Mouse (Mus musculus) layer of hippocampus, adult 11-12 months (tissue): ENCODE results near the gene Chordc1.
"Not testable (repeated sequence)": the region's sequence is repeated elsewhere in the genome, so short reads cannot be mapped to it uniquely, and the experiment has no call there.

Experiments used
- DNase-seq: peaks from one replicate; pipeline ENCODE4 v3.0.0; 2022; ENCODE audit warnings: low spot score

The Chordc1 gene

DNA sequence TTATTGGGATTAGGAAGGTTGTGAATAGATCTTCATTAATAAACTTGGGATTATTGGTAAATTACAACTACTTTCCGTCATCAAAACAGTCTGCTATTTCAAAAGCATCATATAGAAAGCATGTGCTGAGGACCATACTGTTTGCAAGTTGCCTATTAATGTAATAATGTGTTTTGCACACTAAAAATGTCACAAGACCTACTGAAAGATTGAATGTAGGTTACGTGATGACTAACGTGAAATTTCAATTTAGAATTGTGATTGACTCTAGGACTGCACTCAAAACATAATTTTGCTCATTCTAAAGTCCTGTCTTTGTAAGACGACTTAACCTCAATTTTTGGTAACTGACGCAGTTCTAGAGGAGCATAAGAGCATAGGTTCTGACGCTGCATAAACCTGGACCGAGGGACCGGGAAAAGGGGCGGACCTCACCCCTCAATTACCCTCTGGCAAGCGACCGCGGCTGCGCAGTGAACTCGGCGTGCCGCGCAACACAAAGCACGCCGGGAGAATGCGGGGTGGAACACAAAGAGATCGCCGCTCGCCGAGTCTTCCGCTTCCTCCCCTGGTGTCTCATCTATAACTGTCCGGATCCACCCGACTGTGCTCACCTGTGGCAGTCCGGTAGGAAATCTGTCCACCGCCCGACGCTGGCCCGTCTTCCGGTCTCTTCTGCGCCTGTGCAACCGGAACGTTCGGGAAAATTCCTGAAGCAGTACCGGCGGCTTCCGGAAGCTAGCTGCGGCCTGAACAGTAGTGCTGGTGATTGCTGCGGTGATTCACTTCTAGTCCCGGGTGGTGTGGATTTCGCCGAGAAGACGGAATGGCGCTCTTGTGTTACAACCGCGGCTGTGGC lies at the start of gene Chordc1:
TSS of gene Chordc1 (plus strand) at position 555 of the 859 bp plus-strand sequence.
- peak; percentile 96 for DNase-seq

DNA sequence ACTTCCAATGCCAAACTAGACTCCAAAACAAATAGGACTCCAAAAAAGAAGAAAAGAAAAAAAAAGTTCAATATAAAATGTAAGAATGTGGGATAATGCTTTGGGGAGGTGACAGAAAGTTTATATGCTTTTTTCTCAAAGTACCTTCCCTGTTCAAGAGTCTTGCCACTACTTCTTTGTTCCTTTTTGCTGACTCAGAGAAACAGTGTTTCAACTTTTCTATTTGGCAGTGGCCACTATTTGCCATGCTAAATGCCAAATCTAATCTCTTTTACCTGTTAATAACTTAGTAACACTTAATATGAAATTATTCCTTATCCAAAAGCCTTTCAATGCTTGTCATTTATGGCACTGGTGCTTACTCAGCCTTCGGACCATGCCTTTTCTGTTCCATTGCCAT lies 16.0 kb upstream of the Chordc1 start:
- no peak for DNase-seq

DNA sequence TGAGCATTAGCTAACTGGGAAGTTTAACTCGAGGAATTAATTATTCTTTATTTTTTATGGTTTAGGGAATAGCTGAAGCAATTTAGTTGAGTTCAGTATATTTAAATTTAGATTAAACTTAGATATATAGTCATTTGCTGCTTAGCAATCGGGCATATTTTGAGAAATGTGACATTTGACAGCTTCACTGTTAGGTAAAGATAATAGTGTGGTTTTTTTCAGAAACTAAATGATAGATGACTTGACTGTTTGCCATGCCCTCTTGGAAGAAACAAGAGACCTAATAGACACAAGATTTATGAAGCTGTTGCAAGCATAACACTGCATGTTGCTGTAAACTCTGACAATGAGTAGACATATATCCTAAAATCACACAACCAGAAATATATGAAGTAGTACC lies 15.1 kb upstream of the Chordc1 start:
- DNase-seq: no peak

DNA sequence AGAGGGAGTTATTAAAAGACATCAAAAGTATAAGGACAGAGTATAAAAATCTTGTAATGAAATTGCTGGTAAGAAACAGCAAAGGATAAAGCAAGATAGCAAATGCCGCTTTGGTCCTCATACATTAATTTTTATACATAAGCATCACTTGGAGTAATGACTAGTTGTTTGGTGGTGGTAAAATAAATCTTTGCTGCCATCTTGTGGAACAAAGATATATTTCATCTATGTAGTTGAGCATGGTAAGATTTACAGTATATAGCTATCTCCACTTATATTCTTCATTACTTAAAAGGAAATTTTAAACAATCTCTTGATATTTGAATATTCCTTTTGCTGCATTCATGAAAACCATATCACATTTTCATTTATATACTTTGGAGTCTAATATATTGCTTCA lies 14.4 kb upstream of the Chordc1 start:
- no peak for DNase-seq

DNA sequence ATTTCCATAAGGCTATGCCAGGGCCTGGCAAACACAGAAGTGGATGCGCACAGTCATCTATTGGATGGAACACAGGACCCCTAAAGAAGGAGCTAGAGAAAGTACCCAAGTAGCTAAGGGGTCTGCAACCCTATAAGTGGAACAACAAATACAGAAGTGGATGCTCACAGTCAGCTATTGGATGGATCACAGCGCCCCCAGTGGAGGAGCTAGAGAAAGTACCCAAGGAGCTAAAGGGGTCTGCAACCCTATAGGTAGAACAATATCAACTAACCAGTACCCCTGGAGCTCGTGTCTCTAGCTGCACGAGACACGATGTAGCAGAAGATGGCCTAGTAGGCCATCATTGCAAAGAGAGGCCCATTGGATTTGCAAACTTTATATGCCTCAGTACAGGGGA lies 13.2 kb upstream of the Chordc1 start:
- not testable (repeated sequence) for DNase-seq

DNA sequence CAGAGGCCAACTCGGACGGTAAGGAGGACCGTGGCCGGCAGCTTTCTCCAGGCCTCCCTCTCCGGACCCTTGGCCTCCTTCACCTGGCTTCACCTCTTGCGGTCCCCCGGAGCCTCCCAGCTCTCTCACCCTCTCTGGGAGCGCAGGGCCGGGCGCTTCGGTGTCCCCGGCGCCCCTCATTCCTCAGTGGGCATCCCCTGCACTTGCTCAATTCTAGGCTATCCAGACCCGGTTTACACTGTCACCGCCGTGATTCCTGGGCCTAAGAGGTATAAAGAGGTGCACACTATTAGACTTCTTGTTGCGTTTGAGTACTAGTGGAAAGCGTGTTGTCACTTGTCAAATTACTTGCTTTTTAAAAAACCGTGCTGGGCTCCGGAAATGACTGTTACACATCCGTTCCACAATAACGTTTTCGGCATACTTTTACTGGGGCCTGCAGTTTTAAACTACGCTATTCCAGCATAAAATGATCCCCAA lies 558 bp downstream of the Chordc1 start:
- DNase-seq: no peak

DNA sequence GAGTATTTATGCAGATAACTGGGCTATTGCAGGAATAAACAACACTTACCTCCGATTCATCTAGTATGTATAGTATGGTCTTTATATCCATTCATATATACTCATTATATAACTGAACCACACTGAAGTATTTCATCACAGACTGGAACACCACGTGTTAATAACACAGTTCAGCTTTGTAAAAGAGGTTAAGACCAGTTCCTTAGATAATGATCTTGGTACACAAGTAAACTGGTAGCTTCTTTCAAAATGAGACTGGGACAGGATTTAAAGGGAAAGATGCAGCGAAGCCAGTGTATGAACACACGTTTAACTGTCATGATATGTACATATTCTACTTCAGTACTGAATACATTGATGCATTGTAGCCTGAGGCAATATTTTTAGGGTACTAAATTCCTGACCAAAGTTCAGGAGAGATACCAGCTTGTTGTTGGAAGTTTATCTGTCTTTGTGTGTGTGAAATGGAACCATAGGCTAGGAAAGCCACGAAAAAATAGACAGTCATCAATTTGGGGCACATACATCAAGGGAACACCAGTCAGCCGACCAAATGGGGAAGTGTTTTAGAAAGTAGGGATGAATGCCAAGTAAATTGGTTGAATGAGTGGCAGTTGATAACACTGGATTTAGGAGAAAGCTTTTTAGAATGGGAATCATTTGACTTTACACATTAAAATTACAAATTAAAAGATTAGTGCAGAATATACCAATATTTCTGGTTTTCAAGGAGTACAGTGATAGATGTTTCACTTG lies 1.3 kb downstream of the Chordc1 start:
- no peak for DNase-seq

DNA sequence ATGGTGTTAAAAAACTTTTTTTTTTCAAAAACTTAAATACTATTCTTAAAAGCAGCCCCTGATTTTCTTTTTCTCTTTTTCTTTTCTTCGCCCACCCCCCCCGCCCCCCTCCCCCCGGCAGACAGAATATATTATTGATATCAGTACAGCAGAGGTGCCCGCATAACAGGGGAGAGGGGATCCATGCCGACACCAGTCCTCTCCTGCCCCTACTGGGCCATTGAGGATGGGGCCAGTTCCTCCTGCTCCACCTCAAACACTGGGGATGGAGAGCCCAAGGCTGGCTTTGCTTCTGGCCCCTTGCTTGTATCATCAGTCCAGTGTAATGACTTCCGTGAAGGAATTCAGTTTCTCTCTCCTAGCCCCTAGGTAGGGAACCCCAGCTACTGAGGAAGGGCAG lies 6.4 kb downstream of the Chordc1 start:
- DNase-seq: no peak

DNA sequence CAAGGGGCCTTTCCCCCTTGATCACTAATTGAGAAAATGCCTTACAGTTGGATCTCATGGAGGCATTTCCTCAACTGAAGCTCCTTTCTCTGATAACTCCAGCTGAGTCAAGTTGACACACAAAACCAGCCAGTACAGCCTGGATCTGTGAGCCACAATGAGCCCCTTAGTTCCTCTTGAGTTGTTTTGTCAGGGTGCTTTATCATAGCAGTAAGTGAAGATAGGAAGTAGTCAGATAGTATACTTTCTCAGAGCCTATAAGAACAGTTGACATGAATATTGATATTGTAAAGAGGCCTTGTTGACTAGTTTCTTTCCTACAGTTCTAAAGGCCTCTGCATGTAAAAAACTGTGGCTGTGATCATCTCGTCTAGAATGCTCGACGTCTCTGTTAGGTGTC lies 28.1 kb downstream of the Chordc1 start:
- no peak for DNase-seq
